Mouse (Mus musculus) WW6 (cell line): ENCODE data around the gene Gm45717.

Experiments used
- DNase-seq: peaks from one replicate; pipeline ENCODE4 v3.0.0-alpha.2; 2013; ENCODE audit warnings: low read depth, low spot score

Gm45717 gene

GRCm38 (mm10) chr7:140907131-140907530, 48.6 kb downstream of the Gm45717 start:
- DNase-seq: no peak

- DNase-seq: no peak
These were observed 50.1 kb downstream of the Gm45717 start for GRCm38 (mm10) chr7:140905642-140906081.

DNA sequence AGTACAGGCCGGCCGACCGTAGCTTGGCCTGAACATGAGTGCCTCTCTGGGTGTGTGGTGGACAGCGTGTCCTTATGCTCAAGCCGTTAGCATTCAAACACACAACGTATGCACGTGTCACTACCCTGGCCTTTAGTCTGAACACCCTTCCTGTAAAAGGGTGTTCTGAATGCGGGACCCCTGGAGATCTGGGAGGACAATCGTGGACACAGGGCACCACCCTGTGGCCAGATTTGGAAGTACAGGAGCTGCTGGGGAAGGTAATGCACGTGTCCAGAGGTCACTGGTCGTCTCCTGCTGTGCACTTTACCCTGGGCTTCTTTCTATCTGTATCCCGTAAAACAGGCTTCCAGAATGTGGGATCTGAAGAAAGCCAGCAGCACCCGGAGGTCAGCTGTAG, 52.5 kb downstream of the Gm45717 start:
- DNase-seq: peak; percentile 42

GRCm38 (mm10) chr7:140902036-140902875, 53.5 kb downstream of the Gm45717 start:
- no peak for DNase-seq

GRCm38 (mm10) chr7:140900220-140900619, 55.5 kb downstream of the Gm45717 start, which contains the start of gene Cox8b:
Gene Cox8b, minus strand, starts transcription at chr7:140900446.
- DNase-seq: no peak
